Mouse (Mus musculus) thymus, postnatal 14 days (tissue): ENCODE results near the gene Ctbs.
A peak's percentile ranks its signal among the peaks of the same experiment; 100 is the strongest.

Source experiments
- DNase-seq: peaks from one replicate; pipeline ENCODE4 v3.0.0; 2021

Ctbs gene

GRCm38 (mm10) chr3:146433681-146434350, 15.8 kb upstream of the Ctbs start:
- no peak for DNase-seq

GRCm38 (mm10) chr3:146434686-146435085, 14.9 kb upstream of the Ctbs start:
- DNase-seq: no peak

GRCm38 (mm10) chr3:146435533-146435932, 14.1 kb upstream of the Ctbs start:
- DNase-seq: no peak

GRCm38 (mm10) chr3:146436114-146436513, 13.5 kb upstream of the Ctbs start:
- no peak for DNase-seq

DNA sequence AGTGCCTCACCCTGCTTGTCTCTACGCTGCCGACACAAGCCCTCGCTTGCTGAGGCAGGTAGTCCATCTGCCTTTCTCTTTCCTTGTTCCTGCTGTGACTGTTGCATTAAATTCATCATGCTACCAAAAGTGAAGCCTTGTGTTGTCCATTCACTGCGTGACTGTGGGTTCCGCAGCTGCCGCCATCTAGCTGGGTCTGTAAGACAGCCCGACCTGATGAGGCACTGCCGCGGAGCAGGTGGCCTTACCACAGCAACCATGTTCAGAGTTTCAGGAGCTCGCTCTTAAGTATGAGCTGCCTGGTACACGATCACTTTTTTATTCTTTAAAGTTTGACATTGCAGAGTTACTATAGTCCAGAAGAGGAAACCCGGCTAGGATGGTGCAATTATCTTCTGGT, 9.6 kb upstream of the Ctbs start:
- DNase-seq: no peak

- no peak for DNase-seq
Observed at GRCm38 (mm10) chr3:146440422-146440821, 9.2 kb upstream of the Ctbs start.

GRCm38 (mm10) chr3:146442484-146442883, 7.1 kb upstream of the Ctbs start:
- no peak for DNase-seq

GRCm38 (mm10) chr3:146442936-146443335, 6.7 kb upstream of the Ctbs start:
- DNase-seq: no peak

- DNase-seq: no peak
Observed at GRCm38 (mm10) chr3:146443380-146443779, 6.2 kb upstream of the Ctbs start.

GRCm38 (mm10) chr3:146444880-146445279, 4.7 kb upstream of the Ctbs start:
- DNase-seq: no peak

GRCm38 (mm10) chr3:146447156-146447555, 2.4 kb upstream of the Ctbs start:
- DNase-seq: no peak

- DNase-seq: no peak
Observed at GRCm38 (mm10) chr3:146447598-146447997, 2.0 kb upstream of the Ctbs start.

DNA sequence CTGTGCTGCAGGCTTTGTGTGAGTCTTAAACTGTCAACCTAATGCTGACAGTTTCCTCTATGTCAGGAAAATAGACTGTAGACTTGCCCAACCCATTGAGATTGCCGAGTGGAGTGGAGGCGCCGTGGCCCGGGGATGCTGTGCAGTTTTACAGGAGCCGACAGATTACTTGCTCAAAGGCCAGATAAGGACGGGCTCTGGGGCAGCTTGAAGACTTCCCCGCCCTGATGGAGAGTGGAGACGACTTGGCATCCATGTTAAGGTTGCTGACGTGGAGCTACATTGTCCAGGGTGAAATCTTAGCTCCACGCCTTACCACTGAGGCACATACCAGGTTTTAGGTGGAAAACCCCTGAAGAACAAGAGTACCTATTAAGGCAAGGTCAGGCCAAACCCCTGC, 1.2 kb upstream of the Ctbs start:
- no peak for DNase-seq

GRCm38 (mm10) chr3:146448969-146449368, 626 bp upstream of the Ctbs start:
- DNase-seq: no peak

DNA sequence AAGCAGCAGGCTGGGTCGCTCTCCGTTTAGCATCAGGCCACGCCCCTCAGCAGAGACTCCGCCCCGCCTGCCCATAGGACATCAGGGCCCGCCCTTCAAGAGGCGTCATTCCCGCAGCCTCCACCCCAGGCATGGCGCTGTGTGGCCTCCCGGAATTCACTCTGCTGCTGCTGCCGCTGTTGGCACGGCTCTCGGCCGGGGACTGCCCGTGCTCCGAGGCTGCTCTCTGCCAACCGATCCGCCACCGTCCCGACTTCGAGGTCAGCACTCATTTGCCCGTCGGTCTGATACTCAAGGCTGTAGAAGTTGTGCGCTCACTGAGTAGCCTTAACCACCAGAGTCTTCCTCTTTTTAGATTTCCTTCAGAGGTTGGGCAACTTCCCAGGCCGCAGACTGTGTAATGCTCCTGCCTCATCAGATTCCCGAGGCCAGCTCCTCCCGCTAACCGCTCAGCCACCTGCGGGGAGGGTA, 811 bp downstream of the Ctbs start:
- peak; percentile 95 for DNase-seq

DNA sequence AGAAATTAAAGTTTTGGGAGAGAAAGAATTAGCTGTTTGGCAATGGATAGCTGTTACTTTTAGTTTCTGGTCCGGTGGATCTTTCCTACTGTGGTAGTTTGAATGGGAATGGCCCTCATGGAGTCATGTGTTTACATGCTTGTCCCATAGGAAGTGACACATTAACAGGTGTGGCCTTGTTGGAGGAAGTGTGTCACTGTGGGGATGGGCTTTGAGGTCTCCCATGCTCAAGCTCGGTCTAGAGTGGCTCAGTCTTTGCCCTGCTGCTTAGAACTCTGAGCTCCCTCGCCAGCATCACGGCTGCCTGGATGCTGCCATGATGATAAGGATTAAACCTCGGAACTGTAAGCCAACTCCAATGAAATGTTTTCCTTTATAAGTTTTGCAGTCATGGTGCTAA, 1.8 kb downstream of the Ctbs start:
- no peak for DNase-seq

DNA sequence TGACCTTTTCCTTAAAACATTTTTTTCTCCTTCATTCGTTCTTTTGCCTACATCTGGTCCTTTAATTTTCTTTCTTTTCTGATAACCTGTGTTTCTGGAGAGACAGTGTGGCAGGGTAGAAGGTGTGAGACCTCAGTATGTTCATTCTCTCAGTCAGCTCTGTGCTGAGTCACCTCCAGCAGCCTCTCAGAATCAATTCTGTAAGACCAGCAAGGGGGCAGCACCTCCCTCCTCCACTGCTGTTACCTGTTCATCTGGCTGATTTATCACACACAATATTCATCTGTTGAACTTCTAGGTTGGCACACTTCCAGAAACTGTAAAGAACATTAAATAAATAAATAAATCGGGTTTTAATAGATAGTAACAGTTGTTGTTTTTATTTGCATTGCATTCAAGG, 13.3 kb downstream of the Ctbs start:
- peak; percentile 14 for DNase-seq

- no peak for DNase-seq
Observed at GRCm38 (mm10) chr3:146469226-146469625, 19.6 kb downstream of the Ctbs start.

DNA sequence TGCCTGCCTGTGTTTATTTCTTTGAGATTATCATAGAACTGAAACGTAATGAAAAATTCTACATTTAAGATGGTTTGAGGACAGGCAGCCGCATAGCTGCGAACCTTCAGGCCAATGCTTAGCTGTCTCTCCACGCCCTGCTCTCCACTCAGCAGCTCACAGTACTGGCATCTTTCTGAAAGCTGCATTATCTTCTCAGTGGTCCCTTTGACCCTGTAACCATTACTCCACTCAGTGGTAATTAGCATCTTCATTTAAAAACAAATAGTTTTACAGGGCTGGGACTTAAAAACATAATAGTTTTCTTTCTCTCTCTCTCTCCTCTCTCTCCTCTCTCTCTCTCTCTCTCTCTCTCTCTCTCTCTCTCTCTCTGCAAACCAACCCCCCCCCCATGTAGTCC, 23.1 kb downstream of the Ctbs start:
- no peak for DNase-seq

DNA sequence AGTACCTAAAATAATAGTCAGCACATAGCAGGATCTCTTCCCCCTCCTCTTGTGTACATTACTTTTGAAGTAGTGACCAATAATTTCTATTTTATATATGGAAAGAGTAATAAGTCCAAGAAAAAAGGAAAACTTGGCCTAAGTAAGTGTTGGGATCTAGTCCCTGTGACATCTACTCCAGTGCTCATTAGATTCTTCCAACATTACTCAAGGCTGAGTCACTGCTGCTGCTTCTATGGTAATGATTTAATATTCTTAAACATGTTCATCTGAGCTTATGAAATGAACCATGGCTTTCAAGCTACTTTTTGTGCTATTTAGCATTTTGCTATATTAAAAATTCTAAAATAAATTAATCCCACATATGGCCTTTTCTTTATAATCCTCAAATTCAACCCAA, 24.1 kb downstream of the Ctbs start:
- DNase-seq: no peak

GRCm38 (mm10) chr3:146474428-146474827, 24.8 kb downstream of the Ctbs start:
- no peak for DNase-seq

- DNase-seq: no peak
Observed at GRCm38 (mm10) chr3:146482044-146482443, 32.4 kb downstream of the Ctbs start.

DNA sequence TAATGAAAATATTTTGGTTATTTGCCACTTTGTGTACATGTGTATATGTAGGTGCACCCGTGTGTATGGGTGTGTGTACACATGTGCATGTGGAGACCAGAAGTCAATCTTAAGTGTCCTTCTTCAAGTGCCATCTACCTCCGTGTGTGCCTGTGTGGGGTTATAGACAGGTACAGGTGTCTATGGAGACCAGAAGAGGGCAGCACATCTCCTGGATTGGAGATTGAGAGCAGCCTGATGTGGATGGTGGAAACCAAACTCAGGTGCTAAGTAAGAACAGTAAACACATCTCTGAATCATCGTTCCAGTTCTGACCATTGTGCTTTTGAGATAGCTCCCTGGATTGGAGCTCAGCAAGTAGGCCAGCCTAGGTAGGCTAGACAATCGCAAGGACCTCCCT, 36.9 kb downstream of the Ctbs start:
- peak; percentile 29 for DNase-seq

GRCm38 (mm10) chr3:146494941-146495340, 45.3 kb downstream of the Ctbs start:
- DNase-seq: no peak

- DNase-seq: no peak
Observed at GRCm38 (mm10) chr3:146498989-146499388, 49.4 kb downstream of the Ctbs start.
